Mouse (Mus musculus): ENCODE data around the gene Ubap1l. TPM values are rescaled to one million over a fixed set of nuclear protein-coding genes. Genes with fewer than 3 reads are reported as not detected.

Gene Ubap1l
- polyA plus RNA-seq, 1 experiment: 0.16 TPM

GRCm38 (mm10) chr9:65428003-65428402 is 67.2 kb downstream of the Ubap1l start:
- no peaks in the 10 kb centered on the region for H3K79me2 ChIP-seq (ENCODE audit: control insufficient read depth, insufficient read depth)
- H3K4me3 ChIP-seq: no peak overlapping the region
- H3ac ChIP-seq (ENCODE audit: control insufficient read depth, insufficient read length): no peak overlapping the region
- H3K27me3 ChIP-seq (ENCODE audit: control insufficient read depth, insufficient read depth, insufficient read length): no peaks in the 10 kb centered on the region
- H3K4me2 ChIP-seq (ENCODE audit: low read depth): no peak overlapping the region
- H3K36me3 ChIP-seq (ENCODE audit: control insufficient read depth, insufficient read depth): no peaks in the 10 kb centered on the region
- no peak for TF ChIP-seq MAX (IDR thresholded peaks at IDR 0.05; ENCODE audit: low read depth)
- TF ChIP-seq CEBPB (IDR thresholded peaks at IDR 0.05; ENCODE audit: insufficient read depth, poor library complexity, severe bottlenecking): no peak
- TF ChIP-seq MYOD1 (IDR thresholded peaks at IDR 0.05; ENCODE audit: control insufficient read depth in 1 of 3, insufficient read length in 2 of 3, low read depth in 2 of 3): no peak
- TF ChIP-seq POLR2AphosphoS2 (IDR thresholded peaks at IDR 0.05; ENCODE audit: insufficient read length, low read depth): no peak
- TF ChIP-seq USF1 (IDR thresholded peaks at IDR 0.05; ENCODE audit: low read depth): no peak
- no peak for TF ChIP-seq MYOG (IDR thresholded peaks at IDR 0.05; ENCODE audit: control insufficient read depth in 1 of 3, insufficient read depth in 1 of 3, insufficient read length in 2 of 3, low read depth in 2 of 3)
- no peak for TF ChIP-seq POLR2A (IDR thresholded peaks at IDR 0.05; ENCODE audit: insufficient read length, low read depth)
- no peak for TF ChIP-seq SRF (IDR thresholded peaks at IDR 0.05; ENCODE audit: control insufficient read depth, insufficient read length, low read depth)
- no peak for TF ChIP-seq TCF12 (IDR thresholded peaks at IDR 0.05; ENCODE audit: insufficient read depth, poor library complexity, severe bottlenecking)
- TF ChIP-seq TCF3 (IDR thresholded peaks at IDR 0.05; ENCODE audit: insufficient read length, low read depth): no peak

Other genes with a start within 250 kb of the Ubap1l start
- not detected for gene Igdcc3, start 219.9 kb upstream of the Ubap1l start, polyA plus RNA-seq (2012; fragmentation: generic; extraction: Trizol)
- gene Parp16, start 165.7 kb upstream of the Ubap1l start, polyA plus RNA-seq (2012; fragmentation: generic; extraction: Trizol): 2.2 TPM
- gene Cilp, start 95.9 kb upstream of the Ubap1l start, polyA plus RNA-seq (2012; fragmentation: generic; extraction: Trizol): 0.29 TPM
- gene Clpx, start 66.8 kb upstream of the Ubap1l start, polyA plus RNA-seq (2012; fragmentation: generic; extraction: Trizol): 13.0 TPM
- gene Pdcd7, start 14.9 kb upstream of the Ubap1l start, polyA plus RNA-seq (2012; fragmentation: generic; extraction: Trizol): 8.2 TPM
- gene Kbtbd13, start 30.6 kb downstream of the Ubap1l start, polyA plus RNA-seq (2012; fragmentation: generic; extraction: Trizol): 0.31 TPM
- gene Rasl12, start 37.5 kb downstream of the Ubap1l start, polyA plus RNA-seq (2012; fragmentation: generic; extraction: Trizol): 0.11 TPM
- gene Slc51b, start 61.9 kb downstream of the Ubap1l start, polyA plus RNA-seq (2012; fragmentation: generic; extraction: Trizol): not detected
- gene Mtfmt, start 74.7 kb downstream of the Ubap1l start, polyA plus RNA-seq (2012; fragmentation: generic; extraction: Trizol): 6.3 TPM
- gene Spg21, start 99.9 kb downstream of the Ubap1l start, polyA plus RNA-seq (2012; fragmentation: generic; extraction: Trizol): 101 TPM
- 0.02 TPM for gene Ankdd1a, start 159.2 kb downstream of the Ubap1l start, polyA plus RNA-seq (2012; fragmentation: generic; extraction: Trizol)
- gene Plekho2, start 219.0 kb downstream of the Ubap1l start, polyA plus RNA-seq (2012; fragmentation: generic; extraction: Trizol): 14.6 TPM
- gene Pif1, start 226.1 kb downstream of the Ubap1l start, polyA plus RNA-seq (2012; fragmentation: generic; extraction: Trizol): 6.9 TPM